Mouse (Mus musculus) embryonic facial prominence, embryonic 12.5 days (tissue): ENCODE data around the gene Mbd6. TPM values are rescaled to one million over a fixed set of nuclear protein-coding genes. Genes with fewer than 3 reads are reported as not detected.
"Not testable (repeated sequence)": the region's sequence is repeated elsewhere in the genome, so short reads cannot be mapped to it uniquely, and the experiment has no call there.

Experiments
- ATAC-seq: fragments of 200-750 bp; cut with Nextera tagmentation; 2 replicates; pipeline ENCODE4 v1.8.0; 2017; ENCODE audit not compliant: insufficient number of reproducible peaks, insufficient read depth, low FRiP score, low TSS enrichment
- H3K27ac ChIP-seq: fragments of 300-500 bp; sonication (generic); 2 replicates; pipeline ENCODE4 v1.5.1; 2016; ENCODE audit warnings: mild to moderate bottlenecking
- H3K27me3 ChIP-seq: fragments of 300-500 bp; sonication (generic); 2 replicates; pipeline ENCODE4 v1.6.1; 2016; ENCODE audit warnings: mild to moderate bottlenecking, moderate library complexity
- H3K36me3 ChIP-seq: fragments of 300-500 bp; sonication (generic); 2 replicates; pipeline ENCODE4 v1.6.1; 2016; ENCODE audit warnings: mild to moderate bottlenecking
- H3K4me1 ChIP-seq: fragments of 300-500 bp; sonication (generic); 2 replicates; pipeline ENCODE4 v1.6.1; 2016
- H3K4me2 ChIP-seq: fragments of 300-500 bp; sonication (generic); replicated peaks from 2 replicates; pipeline ENCODE4 v1.6.1; 2016; ENCODE audit warnings: mild to moderate bottlenecking, moderate library complexity
- H3K4me3 ChIP-seq: fragments of 300-500 bp; sonication (generic); 2 replicates; pipeline ENCODE4 v1.5.1; 2016; ENCODE audit warnings: mild to moderate bottlenecking
- H3K9ac ChIP-seq: fragments of 300-500 bp; sonication (generic); 2 replicates; pipeline ENCODE4 v1.6.1; 2016; ENCODE audit warnings: mild to moderate bottlenecking, moderate library complexity
- H3K9me3 ChIP-seq: fragments of 300-500 bp; sonication (generic); 2 replicates; pipeline ENCODE4 v1.6.1; 2016; ENCODE audit warnings: mild to moderate bottlenecking, moderate library complexity
- WGBS: fragments of 180-500 bp; shearing (Covaris S2); methylation state at CpG from one replicate; pipeline ENCODE4 v1.1.7; 2016; 5-methylcytosine and 5-hydroxymethylcytosine counted together
- polyA plus RNA-seq: library from polyadenylated mRNA; unstranded; fragments of >200 nt; fragmentation: Nextera tagmentation; extraction: Ambion mirVana; gene quantifications from 2 replicates; pipeline ENCODE4 v1.2.1, GENCODE M21; 2016

Mbd6 gene
- polyA plus RNA-seq, 1 experiment from 2014 or later = 17.2 TPM

- Histone ChIP-seq H3K9ac (peak overlapping the region; percentile 44; the same call in 1 of the 2 replicates), H3K4me1 (peaks cover 17% of the 10 kb centered on the region), H3K4me3 (peak overlapping the region; percentile 41), H3K9me3 (no peaks in the 10 kb centered on the region), H3K27ac (no peak overlapping the region), H3K27me3 (peaks cover 76% of the 10 kb centered on the region), H3K4me2 (peak overlapping the region; percentile 86), H3K36me3 (no peaks in the 10 kb centered on the region)
- ATAC-seq = no peak
- WGBS = 25% methylated on average over 14 of the region's 14 CpGs
Observed at GRCm38 (mm10) chr10:127325454-127326016, 36.7 kb upstream of the Mbd6 start.

DNA sequence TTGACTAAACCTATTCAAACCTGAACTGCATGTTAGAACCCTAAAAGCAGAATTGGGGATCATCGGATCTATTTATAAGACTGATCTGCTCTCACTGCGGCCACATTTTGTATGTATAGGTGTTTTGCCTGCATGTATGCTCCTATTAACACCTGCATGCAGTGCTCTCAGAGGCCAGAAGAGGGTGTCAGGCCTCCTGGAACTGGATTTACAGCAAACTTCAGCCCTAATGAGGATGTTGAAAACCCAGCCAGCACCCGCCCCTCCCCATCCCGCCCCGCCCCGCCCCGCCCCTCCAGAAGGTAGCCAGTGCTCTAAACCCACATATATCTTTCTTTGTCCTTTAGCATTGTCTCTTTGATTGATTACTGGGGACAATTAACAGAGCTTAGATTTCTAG, 35.7 kb upstream of the Mbd6 start:
- ATAC-seq = no peak
- H3K36me3 ChIP-seq = no peaks in the 10 kb centered on the region
- H3K27me3 ChIP-seq = peaks cover 73% of the 10 kb centered on the region
- no peak overlapping the region for H3K27ac ChIP-seq
- WGBS = 11% methylated on average over 7 of the region's 7 CpGs
- no peak overlapping the region for H3K9ac ChIP-seq
- H3K9me3 ChIP-seq = no peaks in the 10 kb centered on the region
- H3K4me1 ChIP-seq = peaks cover 17% of the 10 kb centered on the region
- H3K4me2 ChIP-seq = no peak overlapping the region
- H3K4me3 ChIP-seq = no peak overlapping the region

DNA sequence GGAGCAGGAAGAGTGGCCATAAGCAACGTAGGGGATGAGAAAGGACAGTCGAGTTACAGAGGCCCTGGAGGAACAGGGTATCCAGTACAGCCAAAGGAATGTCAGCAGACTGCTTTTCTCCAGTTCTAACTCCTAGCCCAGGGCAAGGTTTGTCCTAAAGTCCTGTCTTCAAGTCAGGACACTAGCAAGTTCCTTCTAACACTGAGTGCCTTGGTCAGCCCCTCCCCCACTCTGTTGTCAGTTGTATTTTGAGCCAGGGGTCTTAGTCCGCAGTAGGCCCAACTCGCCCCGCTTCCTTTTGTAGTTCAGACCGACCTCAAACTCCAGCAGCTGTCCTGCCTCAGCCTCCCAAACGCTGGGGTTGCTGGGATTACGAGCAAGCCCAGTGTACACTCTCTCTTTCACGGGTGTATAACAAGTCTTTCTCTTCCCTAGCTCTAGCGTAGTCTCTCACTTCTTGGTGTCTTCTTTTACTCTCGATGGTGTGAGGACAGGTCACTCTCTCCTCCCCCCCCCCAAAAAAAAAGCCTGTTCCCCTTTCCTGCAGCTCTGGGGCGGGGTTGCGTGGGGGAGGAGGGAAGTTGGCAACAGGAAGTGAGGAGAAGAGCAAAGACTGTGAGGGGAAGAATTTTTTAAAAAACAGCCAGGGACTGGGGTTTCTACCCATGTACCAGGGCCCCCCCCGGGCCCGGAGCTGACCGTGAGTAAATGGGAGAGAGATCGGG, 34.5 kb upstream of the Mbd6 start:
- H3K4me3 ChIP-seq = no peak overlapping the region
- H3K9me3 ChIP-seq = no peaks in the 10 kb centered on the region
- H3K27me3 ChIP-seq = peaks cover 62% of the 10 kb centered on the region
- no peak for ATAC-seq
- 70% methylated on average over 17 of the region's 17 CpGs for WGBS
- peaks cover 17% of the 10 kb centered on the region for H3K4me1 ChIP-seq
- no peak overlapping the region for H3K27ac ChIP-seq
- no peak overlapping the region for H3K9ac ChIP-seq
- H3K36me3 ChIP-seq = no peaks in the 10 kb centered on the region
- no peak overlapping the region for H3K4me2 ChIP-seq

DNA sequence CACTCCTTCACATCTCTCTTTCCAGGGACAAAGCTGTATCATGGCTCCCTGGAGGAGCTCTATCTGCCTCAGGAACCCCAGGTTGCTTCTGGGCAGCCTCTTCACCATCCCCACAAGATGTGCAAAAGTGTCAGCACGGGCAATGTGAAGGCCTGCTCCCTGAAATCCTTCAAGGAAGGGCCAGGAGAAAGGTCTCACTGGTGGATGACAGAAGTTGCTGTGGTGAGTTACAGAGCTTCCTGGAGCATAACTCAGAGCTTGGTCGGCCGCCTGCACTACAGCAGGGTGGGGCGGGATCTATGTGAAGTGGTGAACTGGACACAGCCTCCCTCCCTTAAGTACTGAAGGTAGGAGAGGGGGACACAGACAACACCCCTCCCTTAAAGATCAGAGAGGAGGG, 33.9 kb upstream of the Mbd6 start:
- H3K27ac ChIP-seq = no peak overlapping the region
- peaks cover 56% of the 10 kb centered on the region for H3K27me3 ChIP-seq
- no peak for ATAC-seq
- no peak overlapping the region for H3K4me3 ChIP-seq
- no peak overlapping the region for H3K4me2 ChIP-seq
- H3K4me1 ChIP-seq = peaks cover 17% of the 10 kb centered on the region
- H3K36me3 ChIP-seq = no peaks in the 10 kb centered on the region
- H3K9me3 ChIP-seq = no peaks in the 10 kb centered on the region
- H3K9ac ChIP-seq = no peak overlapping the region
- 84% methylated on average over 4 of the region's 4 CpGs for WGBS

GRCm38 (mm10) chr10:127322178-127322577, 33.4 kb upstream of the Mbd6 start:
- no peak overlapping the region for H3K9ac ChIP-seq
- H3K27me3 ChIP-seq = peaks cover 51% of the 10 kb centered on the region
- ATAC-seq = no peak
- peaks cover 17% of the 10 kb centered on the region for H3K4me1 ChIP-seq
- H3K36me3 ChIP-seq = no peaks in the 10 kb centered on the region
- WGBS = 67% methylated on average over 13 of the region's 13 CpGs
- H3K4me3 ChIP-seq = no peak overlapping the region
- no peaks in the 10 kb centered on the region for H3K9me3 ChIP-seq
- no peak overlapping the region for H3K4me2 ChIP-seq
- no peak overlapping the region for H3K27ac ChIP-seq

GRCm38 (mm10) chr10:127321621-127322020, 32.8 kb upstream of the Mbd6 start, which contains the start of gene Arhgap9:
TSS of gene Arhgap9 (plus strand) at chr10:127321964.
- 73% methylated on average over 3 of the region's 3 CpGs for whole genome bisulfite sequencing
- Histone ChIP-seq H3K9me3 (no peaks in the 10 kb centered on the region), H3K4me1 (peaks cover 13% of the 10 kb centered on the region), H3K36me3 (no peaks in the 10 kb centered on the region), H3K4me2 (no peak within 1 kb of the TSS), H3K27ac (no peak within 1 kb of the TSS), H3K4me3 (no peak within 1 kb of the TSS), H3K9ac (no peak within 1 kb of the TSS), H3K27me3 (peaks cover 45% of the 10 kb centered on the region)
- no peak for ATAC-seq

- no peak overlapping the region for H3K9ac ChIP-seq
- no peaks in the 10 kb centered on the region for H3K9me3 ChIP-seq
- ATAC-seq = no peak
- no peaks in the 10 kb centered on the region for H3K36me3 ChIP-seq
- H3K4me1 ChIP-seq = no peaks in the 10 kb centered on the region
- H3K27ac ChIP-seq = no peak overlapping the region
- peaks cover 29% of the 10 kb centered on the region for H3K27me3 ChIP-seq
- no peak overlapping the region for H3K4me2 ChIP-seq
- 75% methylated on average over 7 of the region's 7 CpGs for WGBS
- H3K4me3 ChIP-seq = no peak overlapping the region
Observed at GRCm38 (mm10) chr10:127319969-127320368, 31.2 kb upstream of the Mbd6 start.

GRCm38 (mm10) chr10:127318009-127318408, 29.2 kb upstream of the Mbd6 start:
- ATAC-seq = no peak
- no peak overlapping the region for H3K4me2 ChIP-seq
- no peak overlapping the region for H3K4me3 ChIP-seq
- no peaks in the 10 kb centered on the region for H3K36me3 ChIP-seq
- no peak overlapping the region for H3K9ac ChIP-seq
- 36% methylated on average over 4 of the region's 4 CpGs for WGBS
- peaks cover 18% of the 10 kb centered on the region; the same call in 1 of the 2 replicates for H3K27me3 ChIP-seq
- H3K27ac ChIP-seq = no peak overlapping the region
- H3K4me1 ChIP-seq = no peaks in the 10 kb centered on the region
- no peaks in the 10 kb centered on the region for H3K9me3 ChIP-seq

DNA sequence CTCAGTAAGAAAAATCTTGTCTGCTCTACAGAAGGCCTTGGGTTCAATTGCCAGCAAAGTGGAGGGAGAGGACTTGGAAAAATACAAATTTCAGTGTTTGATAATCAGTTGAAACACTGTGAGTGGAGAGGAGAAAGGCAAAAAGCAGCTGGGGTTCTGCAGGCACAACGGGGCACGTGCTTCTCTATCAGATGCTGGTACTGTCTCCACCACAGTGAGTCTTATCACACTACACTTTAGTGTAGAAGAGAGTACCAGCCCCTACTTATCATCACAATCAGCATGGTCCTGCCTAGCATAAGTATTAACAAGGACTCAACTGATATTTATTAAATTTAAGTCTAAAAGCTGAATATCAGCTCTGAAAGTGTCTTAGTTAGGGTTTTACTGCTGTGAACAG, 28.5 kb upstream of the Mbd6 start:
- peaks cover 12% of the 10 kb centered on the region; the same call in 1 of the 2 replicates for H3K27me3 ChIP-seq
- H3K36me3 ChIP-seq = no peaks in the 10 kb centered on the region
- no peak overlapping the region for H3K27ac ChIP-seq
- 80% methylated on average over 2 of the region's 2 CpGs for WGBS
- no peak overlapping the region for H3K9ac ChIP-seq
- no peaks in the 10 kb centered on the region for H3K4me1 ChIP-seq
- no peak overlapping the region for H3K4me3 ChIP-seq
- no peak overlapping the region for H3K4me2 ChIP-seq
- no peaks in the 10 kb centered on the region for H3K9me3 ChIP-seq
- ATAC-seq = no peak

- 75% methylated on average over 1 of the region's 1 CpGs for WGBS
- not testable (repeated sequence) for H3K27ac ChIP-seq, H3K9me3 ChIP-seq, H3K4me3 ChIP-seq, H3K4me2 ChIP-seq, H3K36me3 ChIP-seq, ATAC-seq, H3K27me3 ChIP-seq, H3K4me1 ChIP-seq, H3K9ac ChIP-seq
Observed at GRCm38 (mm10) chr10:127314950-127315349, 26.1 kb upstream of the Mbd6 start.

DNA sequence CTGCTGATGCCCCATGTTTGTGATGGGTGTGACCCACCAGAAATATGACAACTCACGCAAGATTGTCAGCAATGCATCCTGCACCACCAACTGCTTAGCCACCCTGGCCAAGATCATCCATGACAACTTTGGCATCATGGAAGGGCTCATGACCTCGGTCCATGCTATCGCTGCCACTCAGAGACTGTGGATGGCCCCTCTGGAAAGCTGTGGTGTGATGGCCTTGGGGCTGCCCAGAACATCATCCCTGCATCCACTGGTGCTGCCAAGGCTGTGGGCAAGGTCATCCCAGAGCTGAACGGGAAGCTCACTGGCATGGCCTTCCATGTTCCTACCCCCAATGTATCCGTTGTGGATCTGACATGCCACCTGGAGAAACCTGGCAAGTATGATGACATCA, 24.7 kb upstream of the Mbd6 start:
- H3K9me3 ChIP-seq, H3K4me1 ChIP-seq, H3K4me3 ChIP-seq, H3K9ac ChIP-seq, H3K4me2 ChIP-seq, H3K36me3 ChIP-seq, H3K27me3 ChIP-seq, ATAC-seq, H3K27ac ChIP-seq: not testable (repeated sequence)
- 86% methylated on average over 5 of the region's 5 CpGs for WGBS

DNA sequence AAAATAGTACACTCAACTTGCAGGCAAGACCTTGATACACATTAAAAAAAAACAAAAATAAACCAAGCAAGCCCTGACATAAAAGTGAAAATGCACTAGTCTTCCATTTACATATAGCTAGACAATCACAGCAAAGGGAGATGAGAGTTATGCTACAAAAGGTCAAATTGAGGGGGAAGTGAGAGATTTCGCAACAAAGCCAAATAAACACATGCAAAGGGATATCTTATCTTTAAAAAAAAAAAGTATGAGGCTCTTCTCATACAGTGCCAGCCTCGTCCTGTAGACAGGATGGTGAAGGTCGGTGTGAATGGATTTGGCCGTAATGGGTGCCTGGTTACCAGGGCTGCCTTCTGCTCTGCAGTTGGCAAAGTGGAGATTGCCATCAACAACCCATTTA, 24.0 kb upstream of the Mbd6 start:
- no peak overlapping the region for H3K4me3 ChIP-seq
- no peaks in the 10 kb centered on the region for H3K27me3 ChIP-seq
- peaks cover 15% of the 10 kb centered on the region for H3K36me3 ChIP-seq
- no peaks in the 10 kb centered on the region for H3K9me3 ChIP-seq
- WGBS = 68% methylated on average over 4 of the region's 4 CpGs
- no peak for ATAC-seq
- H3K4me2 ChIP-seq = no peak overlapping the region
- H3K9ac ChIP-seq = no peak overlapping the region
- peaks cover 10% of the 10 kb centered on the region for H3K4me1 ChIP-seq
- no peak overlapping the region for H3K27ac ChIP-seq
